Mouse (Mus musculus): ENCODE results near the gene Ptprd. TPM values are rescaled to one million over a fixed set of nuclear protein-coding genes. Genes with fewer than 3 reads are reported as not detected.

Ptprd gene
- polyA plus RNA-seq, 1 experiment from 2014 or later: 145 TPM

- Histone ChIP-seq H3K4me3 (ENCODE audit: low read depth, low read length) (no peak overlapping the region), H3K4me2 (ENCODE audit: low read depth, low read length) (no peak overlapping the region)
- 83% methylated on average over 3 of the region's 3 CpGs for WGBS
Observed at GRCm38 (mm10) chr4:76468366-76469100, 1743.2 kb downstream of the Ptprd start.

GRCm38 (mm10) chr4:76464682-76465081 is 1747.1 kb downstream of the Ptprd start:
- no peak overlapping the region for H3K4me3 ChIP-seq (ENCODE audit: low read depth, low read length)
- no peaks in the 10 kb centered on the region for H3K9me3 ChIP-seq (ENCODE audit: control insufficient read depth, low read length)
- no peak overlapping the region for H3K4me2 ChIP-seq (ENCODE audit: low read depth, low read length)
- no peaks in the 10 kb centered on the region for H3K27me3 ChIP-seq (ENCODE audit: control insufficient read depth, insufficient read depth, low read length)
- WGBS: 88% methylated on average over 1 of the region's 1 CpGs
- no peaks in the 10 kb centered on the region for H3K36me3 ChIP-seq (ENCODE audit: control insufficient read depth, insufficient read depth, low read length)
- no peaks in the 10 kb centered on the region for H3K4me1 ChIP-seq (ENCODE audit: control insufficient read depth, insufficient read depth, low read length)
- no peak overlapping the region for H3K9ac ChIP-seq (replicated peaks; ENCODE audit: low read depth, low read length)
- H3K27ac ChIP-seq (ENCODE audit: low read depth, low read length): no peak overlapping the region
- ATAC-seq (ENCODE audit: low read depth): no peak

More at GRCm38 (mm10) chr4:76468366-76469100, 1743.2 kb downstream of the Ptprd start:
- H3K4me1 ChIP-seq (ENCODE audit: control insufficient read depth, insufficient read depth, low read length): no peaks in the 10 kb centered on the region
- H3K9ac ChIP-seq (replicated peaks; ENCODE audit: low read depth, low read length): no peak overlapping the region
- no peaks in the 10 kb centered on the region for H3K9me3 ChIP-seq (ENCODE audit: control insufficient read depth, low read length)
- H3K36me3 ChIP-seq (ENCODE audit: control insufficient read depth, insufficient read depth, low read length): no peaks in the 10 kb centered on the region
- no peaks in the 10 kb centered on the region for H3K27me3 ChIP-seq (ENCODE audit: control insufficient read depth, insufficient read depth, low read length)
- no peak overlapping the region for H3K27ac ChIP-seq (ENCODE audit: low read depth, low read length)
- ATAC-seq (ENCODE audit: low read depth): no peak

GRCm38 (mm10) chr4:76461336-76461735 is 1750.4 kb downstream of the Ptprd start:
- H3K4me2 ChIP-seq (ENCODE audit: low read depth, low read length): no peak overlapping the region
- no peaks in the 10 kb centered on the region for H3K9me3 ChIP-seq (ENCODE audit: control insufficient read depth, low read length)
- H3K9ac ChIP-seq (replicated peaks; ENCODE audit: low read depth, low read length): no peak overlapping the region
- ATAC-seq (ENCODE audit: low read depth): no peak
- H3K27ac ChIP-seq (ENCODE audit: low read depth, low read length): no peak overlapping the region
- H3K4me1 ChIP-seq (ENCODE audit: control insufficient read depth, insufficient read depth, low read length): no peaks in the 10 kb centered on the region
- no peak overlapping the region for H3K4me3 ChIP-seq (ENCODE audit: low read depth, low read length)
- no peaks in the 10 kb centered on the region for H3K36me3 ChIP-seq (ENCODE audit: control insufficient read depth, insufficient read depth, low read length)
- no peaks in the 10 kb centered on the region for H3K27me3 ChIP-seq (ENCODE audit: control insufficient read depth, insufficient read depth, low read length)
- 59% methylated on average over 5 of the region's 5 CpGs for WGBS

- no peak overlapping the region for H3K9ac ChIP-seq (replicated peaks; ENCODE audit: low read depth, low read length)
- no peak overlapping the region for H3K4me2 ChIP-seq (ENCODE audit: low read depth, low read length)
- no peaks in the 10 kb centered on the region for H3K4me1 ChIP-seq (ENCODE audit: control insufficient read depth, insufficient read depth, low read length)
- no peaks in the 10 kb centered on the region for H3K9me3 ChIP-seq (ENCODE audit: control insufficient read depth, low read length)
- H3K4me3 ChIP-seq (ENCODE audit: low read depth, low read length): no peak overlapping the region
- H3K27ac ChIP-seq (ENCODE audit: low read depth, low read length): no peak overlapping the region
- 62% methylated on average over 1 of the region's 1 CpGs for WGBS
- no peaks in the 10 kb centered on the region for H3K36me3 ChIP-seq (ENCODE audit: control insufficient read depth, insufficient read depth, low read length)
- no peak for ATAC-seq (ENCODE audit: low read depth)
- H3K27me3 ChIP-seq (ENCODE audit: control insufficient read depth, insufficient read depth, low read length): no peaks in the 10 kb centered on the region
Observed at GRCm38 (mm10) chr4:76460556-76460955, 1751.2 kb downstream of the Ptprd start.

GRCm38 (mm10) chr4:76459621-76460020 is 1752.1 kb downstream of the Ptprd start:
- Histone ChIP-seq H3K9ac (replicated peaks; ENCODE audit: low read depth, low read length) (no peak overlapping the region), H3K4me3 (ENCODE audit: low read depth, low read length) (no peak overlapping the region), H3K4me2 (ENCODE audit: low read depth, low read length) (no peak overlapping the region), H3K36me3 (ENCODE audit: control insufficient read depth, insufficient read depth, low read length) (no peaks in the 10 kb centered on the region), H3K27me3 (ENCODE audit: control insufficient read depth, insufficient read depth, low read length) (no peaks in the 10 kb centered on the region), H3K9me3 (ENCODE audit: control insufficient read depth, low read length) (no peaks in the 10 kb centered on the region), H3K4me1 (ENCODE audit: control insufficient read depth, insufficient read depth, low read length) (no peaks in the 10 kb centered on the region), H3K27ac (ENCODE audit: low read depth, low read length) (no peak overlapping the region)
- no peak for ATAC-seq (ENCODE audit: low read depth)

GRCm38 (mm10) chr4:76452286-76452685 is 1759.5 kb downstream of the Ptprd start:
- Histone ChIP-seq H3K4me1 (ENCODE audit: control insufficient read depth, insufficient read depth, low read length) (no peaks in the 10 kb centered on the region), H3K27me3 (ENCODE audit: control insufficient read depth, insufficient read depth, low read length) (no peaks in the 10 kb centered on the region), H3K4me2 (ENCODE audit: low read depth, low read length) (peak overlapping the region; percentile 63; the same call in 1 of the 2 replicates), H3K9me3 (ENCODE audit: control insufficient read depth, low read length) (no peaks in the 10 kb centered on the region), H3K27ac (ENCODE audit: low read depth, low read length) (peak overlapping the region; percentile 34; the same call in 1 of the 2 replicates), H3K9ac (replicated peaks; ENCODE audit: low read depth, low read length) (0 out of 2 replicates have a peak overlapping the region, but pooled peaks have one; percentile 21), H3K4me3 (ENCODE audit: low read depth, low read length) (peak overlapping the region; percentile 20), H3K36me3 (ENCODE audit: control insufficient read depth, insufficient read depth, low read length) (no peaks in the 10 kb centered on the region)
- WGBS: 75% methylated on average over 4 of the region's 4 CpGs
- ATAC-seq (ENCODE audit: low read depth): no peak

GRCm38 (mm10) chr4:76451019-76451552 is 1760.7 kb downstream of the Ptprd start:
- Histone ChIP-seq H3K27ac (ENCODE audit: low read depth, low read length) (peak overlapping the region; percentile 96), H3K4me2 (ENCODE audit: low read depth, low read length) (peak overlapping the region; percentile 63), H3K4me3 (ENCODE audit: low read depth, low read length) (peak overlapping the region; percentile 93), H3K9ac (replicated peaks; ENCODE audit: low read depth, low read length) (peak overlapping the region; percentile 51; the same call in 1 of the 2 replicates), H3K27me3 (ENCODE audit: control insufficient read depth, insufficient read depth, low read length) (no peaks in the 10 kb centered on the region), H3K36me3 (ENCODE audit: control insufficient read depth, insufficient read depth, low read length) (no peaks in the 10 kb centered on the region), H3K9me3 (ENCODE audit: control insufficient read depth, low read length) (no peaks in the 10 kb centered on the region), H3K4me1 (ENCODE audit: control insufficient read depth, insufficient read depth, low read length) (no peaks in the 10 kb centered on the region)
- ATAC-seq (ENCODE audit: low read depth): no peak
- WGBS: 44% methylated on average over 8 of the region's 8 CpGs

GRCm38 (mm10) chr4:76450351-76451018 is 1761.3 kb downstream of the Ptprd start:
- ATAC-seq (ENCODE audit: low read depth): peak; percentile 86
- H3K27me3 ChIP-seq (ENCODE audit: control insufficient read depth, insufficient read depth, low read length): no peaks in the 10 kb centered on the region
- H3K4me2 ChIP-seq (ENCODE audit: low read depth, low read length): peak overlapping the region; percentile 63
- WGBS: under 1% methylated on average over 34 of the region's 34 CpGs
- no peaks in the 10 kb centered on the region for H3K4me1 ChIP-seq (ENCODE audit: control insufficient read depth, insufficient read depth, low read length)
- H3K9ac ChIP-seq (replicated peaks; ENCODE audit: low read depth, low read length): peak overlapping the region; percentile 94
- H3K9me3 ChIP-seq (ENCODE audit: control insufficient read depth, low read length): no peaks in the 10 kb centered on the region
- peak overlapping the region; percentile 96 for H3K27ac ChIP-seq (ENCODE audit: low read depth, low read length)
- H3K36me3 ChIP-seq (ENCODE audit: control insufficient read depth, insufficient read depth, low read length): no peaks in the 10 kb centered on the region
- H3K4me3 ChIP-seq (ENCODE audit: low read depth, low read length): peak overlapping the region; percentile 93

Data from neural tube, embryonic 14.5 days (tissue).